Mouse (Mus musculus) kidney, embryonic 15.5 days (tissue): ENCODE results near the gene Sirt2. TPM values are rescaled to one million over a fixed set of nuclear protein-coding genes. Genes with fewer than 3 reads are reported as not detected.

Source experiments
- ATAC-seq: fragments of 200-750 bp; cut with Nextera tagmentation; replicated peaks from 2 replicates; pipeline ENCODE4 v1.8.0; 2017; ENCODE audit warnings: moderate TSS enrichment; ENCODE audit not compliant: low FRiP score
- H3K27ac ChIP-seq: fragments of 300-500 bp; sonication (generic); 2 replicates; pipeline ENCODE4 v1.5.1; 2015; ENCODE audit warnings: mild to moderate bottlenecking, inconsistent platforms
- H3K27me3 ChIP-seq: fragments of 300-500 bp; sonication (generic); 2 replicates; pipeline ENCODE4 v1.6.1; 2015; ENCODE audit warnings: inconsistent platforms
- H3K36me3 ChIP-seq: fragments of 300-500 bp; sonication (generic); 2 replicates; pipeline ENCODE4 v1.6.1; 2015; ENCODE audit warnings: inconsistent platforms
- H3K4me1 ChIP-seq: fragments of 300-500 bp; sonication (generic); 2 replicates; pipeline ENCODE4 v1.6.1; 2015; ENCODE audit warnings: inconsistent platforms
- H3K4me2 ChIP-seq: fragments of 300-500 bp; sonication (generic); 2 replicates; pipeline ENCODE4 v1.6.1; 2015; ENCODE audit warnings: moderate library complexity, mild to moderate bottlenecking, inconsistent platforms
- H3K4me3 ChIP-seq: fragments of 300-500 bp; sonication (generic); replicated peaks from 2 replicates; pipeline ENCODE4 v1.5.1; 2015; ENCODE audit warnings: mild to moderate bottlenecking, inconsistent platforms
- H3K9ac ChIP-seq: fragments of 300-500 bp; sonication (generic); 2 replicates; pipeline ENCODE4 v1.6.1; 2015; ENCODE audit warnings: mild to moderate bottlenecking, inconsistent platforms
- H3K9me3 ChIP-seq: fragments of 300-500 bp; sonication (generic); replicated peaks from 2 replicates; pipeline ENCODE4 v1.6.1; 2016; ENCODE audit warnings: inconsistent platforms
- WGBS: fragments of 180-500 bp; shearing (Covaris S2); methylation state at CpG from one replicate; pipeline ENCODE4 v1.1.7; 2015; ENCODE audit warnings: mixed read lengths; 5-methylcytosine and 5-hydroxymethylcytosine counted together
- polyA plus RNA-seq: library from polyadenylated mRNA; unstranded; fragments of >200 nt; fragmentation: Nextera tagmentation; extraction: Ambion mirVana; gene quantifications from 2 replicates; pipeline ENCODE4 v1.2.1, GENCODE M21; 2015

The Sirt2 gene
- polyA plus RNA-seq, 1 experiment from 2014 or later = 67.6 TPM

GRCm38 (mm10) chr7:28787884-28788283 is 21.3 kb downstream of the Sirt2 start:
- Histone ChIP-seq H3K27me3 (no peaks in the 10 kb centered on the region), H3K9ac (no peak overlapping the region), H3K4me1 (peaks cover 26% of the 10 kb centered on the region), H3K4me3 (no peak overlapping the region), H3K36me3 (peaks cover 40% of the 10 kb centered on the region), H3K27ac (no peak overlapping the region), H3K4me2 (no peak overlapping the region), H3K9me3 (no peaks in the 10 kb centered on the region)
- ATAC-seq = no peak
- WGBS = 96% methylated on average over 9 of the region's 9 CpGs

DNA sequence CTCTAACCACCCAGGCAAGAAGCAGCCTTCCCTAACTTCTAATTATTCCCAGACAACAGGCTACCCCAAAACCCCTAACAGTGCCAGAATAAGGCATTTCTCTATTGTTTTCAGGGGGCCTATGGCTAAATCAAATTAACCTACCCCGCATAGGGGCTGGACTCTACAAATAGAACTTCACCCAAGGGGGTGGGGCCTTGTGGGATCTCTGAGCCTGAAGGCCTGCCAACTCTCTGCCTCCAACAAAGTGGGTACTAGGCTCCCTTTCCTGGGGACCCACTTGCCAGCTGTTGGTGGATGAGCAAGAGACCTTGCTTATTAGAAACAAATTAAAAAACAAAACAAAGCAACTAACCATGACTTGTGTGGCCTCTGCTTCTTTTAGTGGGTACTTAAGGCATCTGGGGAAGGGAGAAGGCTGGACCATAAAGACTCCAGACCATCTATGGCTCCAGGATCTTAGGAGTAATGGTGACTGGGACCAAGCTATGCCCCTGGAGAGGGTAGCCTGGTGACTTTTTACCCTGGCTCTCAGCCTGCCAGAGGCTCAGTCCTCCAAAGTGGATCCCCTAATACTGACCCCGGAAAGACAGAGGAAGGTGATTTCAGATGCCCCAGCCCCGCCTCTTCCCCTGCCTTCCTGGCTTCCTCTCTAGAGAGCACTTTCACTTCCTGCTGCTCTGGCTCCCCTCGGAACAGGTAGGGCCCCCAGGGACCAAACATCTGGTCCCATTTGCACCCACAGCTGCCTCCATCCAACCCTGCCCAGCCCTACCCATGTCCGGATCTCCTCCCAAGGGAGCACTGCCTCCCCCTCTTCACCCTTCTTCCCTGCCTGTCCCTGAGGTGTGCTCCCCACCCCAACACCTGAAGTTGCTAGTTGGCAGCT is 22.0 kb downstream of the Sirt2 start, which contains the start of gene Rinl:
Gene Rinl, plus strand, starts transcription at position 663 of the 889 bp plus-strand sequence.
- Histone ChIP-seq H3K9ac (no peak within 1 kb of the TSS), H3K9me3 (no peaks in the 10 kb centered on the region), H3K4me3 (no peak within 1 kb of the TSS), H3K27me3 (no peaks in the 10 kb centered on the region), H3K4me1 (peaks cover 26% of the 10 kb centered on the region), H3K4me2 (no peak within 1 kb of the TSS), H3K27ac (peak within 1 kb of the TSS; percentile 29; the same call in 1 of the 2 replicates), H3K36me3 (peaks cover 34% of the 10 kb centered on the region)
- no peak for ATAC-seq
- 55% methylated on average over 5 of the region's 5 CpGs for WGBS

- ATAC-seq = no peak
- Histone ChIP-seq H3K9ac (no peak overlapping the region), H3K4me3 (no peak overlapping the region), H3K27me3 (no peaks in the 10 kb centered on the region), H3K36me3 (peaks cover 27% of the 10 kb centered on the region), H3K9me3 (no peaks in the 10 kb centered on the region), H3K4me2 (no peak overlapping the region), H3K4me1 (peaks cover 26% of the 10 kb centered on the region), H3K27ac (peak overlapping the region; percentile 29; the same call in 1 of the 2 replicates)
- WGBS = 52% methylated on average over 3 of the region's 3 CpGs
Measured at GRCm38 (mm10) chr7:28789235-28789634, 22.7 kb downstream of the Sirt2 start.

GRCm38 (mm10) chr7:28790066-28790806 is 23.7 kb downstream of the Sirt2 start:
- H3K9me3 ChIP-seq = no peaks in the 10 kb centered on the region
- 0 out of 2 replicates have a peak overlapping the region, but pooled peaks have one; percentile 29 for H3K27ac ChIP-seq
- H3K4me1 ChIP-seq = peaks cover 26% of the 10 kb centered on the region
- H3K9ac ChIP-seq = no peak overlapping the region
- 53% methylated on average over 8 of the region's 8 CpGs for WGBS
- no peak overlapping the region for H3K4me3 ChIP-seq
- H3K36me3 ChIP-seq = peaks cover 19% of the 10 kb centered on the region
- no peaks in the 10 kb centered on the region for H3K27me3 ChIP-seq
- no peak overlapping the region for H3K4me2 ChIP-seq
- peak; percentile 26; the same call in 1 of the 2 replicates for ATAC-seq

DNA sequence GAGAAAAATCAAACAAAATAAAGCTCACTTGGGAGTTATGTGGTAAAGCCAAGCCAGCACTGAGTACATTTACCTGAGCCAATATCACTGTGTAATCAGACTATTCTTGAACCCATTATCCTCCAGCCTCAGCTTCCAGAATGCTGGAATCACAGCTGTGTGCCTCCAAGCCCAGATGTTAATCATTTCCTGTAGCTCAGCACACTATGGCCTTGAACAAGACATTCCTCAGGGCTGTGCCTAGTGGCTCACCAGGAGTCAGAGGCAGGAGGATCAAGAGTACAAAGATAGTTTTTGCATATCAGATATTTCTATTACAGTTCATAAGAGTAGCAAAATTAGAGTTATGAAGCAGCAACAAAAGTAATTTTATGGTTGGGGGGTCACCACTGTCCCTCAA is 25.2 kb downstream of the Sirt2 start:
- Histone ChIP-seq H3K4me3 (no peak overlapping the region), H3K27me3 (no peaks in the 10 kb centered on the region), H3K9me3 (no peaks in the 10 kb centered on the region), H3K9ac (no peak overlapping the region), H3K36me3 (0 out of 2 replicates have a peak, but pooled peaks cover 6% of the 10 kb centered on the region), H3K27ac (no peak overlapping the region), H3K4me1 (peaks cover 36% of the 10 kb centered on the region), H3K4me2 (no peak overlapping the region)
- ATAC-seq = no peak

GRCm38 (mm10) chr7:28792391-28793185 is 26.1 kb downstream of the Sirt2 start:
- no peak overlapping the region for H3K4me2 ChIP-seq
- 78% methylated on average over 14 of the region's 14 CpGs for WGBS
- H3K9ac ChIP-seq = no peak overlapping the region
- H3K27ac ChIP-seq = no peak overlapping the region
- no peaks in the 10 kb centered on the region for H3K27me3 ChIP-seq
- no peak overlapping the region for H3K4me3 ChIP-seq
- H3K36me3 ChIP-seq = 0 out of 2 replicates have a peak, but pooled peaks cover 4% of the 10 kb centered on the region
- H3K4me1 ChIP-seq = peaks cover 40% of the 10 kb centered on the region
- no peak for ATAC-seq
- no peaks in the 10 kb centered on the region for H3K9me3 ChIP-seq

DNA sequence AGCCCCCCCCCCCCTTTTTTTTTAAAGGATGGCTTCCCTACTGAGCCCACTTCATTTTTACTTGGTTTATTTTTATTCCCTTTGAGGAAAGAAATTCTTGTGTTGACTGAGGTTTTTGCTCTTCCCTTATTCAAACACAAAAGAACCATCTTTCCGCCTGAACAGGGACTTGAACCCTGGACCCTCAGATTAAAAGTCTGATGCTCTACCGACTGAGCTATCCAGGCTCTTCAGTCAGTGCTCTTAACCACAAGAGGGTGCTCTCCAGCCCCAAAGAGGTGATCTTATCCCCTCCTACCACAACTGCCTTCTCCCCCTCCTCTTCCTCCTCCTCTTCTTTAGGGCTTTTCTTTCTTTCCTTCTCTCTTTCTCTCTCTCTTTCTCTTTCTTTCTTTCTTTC is 27.3 kb downstream of the Sirt2 start:
- Histone ChIP-seq H3K36me3 (no peaks in the 10 kb centered on the region), H3K9me3 (no peaks in the 10 kb centered on the region), H3K27ac (no peak overlapping the region), H3K4me2 (no peak overlapping the region), H3K27me3 (no peaks in the 10 kb centered on the region), H3K4me1 (peaks cover 34% of the 10 kb centered on the region), H3K4me3 (no peak overlapping the region), H3K9ac (no peak overlapping the region)
- WGBS = 41% methylated on average over 2 of the region's 2 CpGs
- no peak for ATAC-seq

- Histone ChIP-seq H3K4me1 (peaks cover 27% of the 10 kb centered on the region), H3K4me3 (no peak overlapping the region), H3K9me3 (no peaks in the 10 kb centered on the region), H3K9ac (no peak overlapping the region), H3K27ac (no peak overlapping the region), H3K4me2 (no peak overlapping the region), H3K27me3 (no peaks in the 10 kb centered on the region), H3K36me3 (no peaks in the 10 kb centered on the region)
- 83% methylated on average over 3 of the region's 3 CpGs for WGBS
- ATAC-seq = no peak
Measured at GRCm38 (mm10) chr7:28794496-28794895, 28.0 kb downstream of the Sirt2 start.

- H3K27ac ChIP-seq = peak overlapping the region; percentile 73
- peak overlapping the region; percentile 57 for H3K4me2 ChIP-seq
- H3K9ac ChIP-seq = no peak overlapping the region
- H3K9me3 ChIP-seq = no peaks in the 10 kb centered on the region
- peak overlapping the region; percentile 29; the same call in 1 of the 2 replicates for H3K4me3 ChIP-seq
- no peaks in the 10 kb centered on the region for H3K27me3 ChIP-seq
- no peaks in the 10 kb centered on the region for H3K36me3 ChIP-seq
- 73% methylated on average over 15 of the region's 15 CpGs for WGBS
- peaks cover 17% of the 10 kb centered on the region for H3K4me1 ChIP-seq
- ATAC-seq = no peak
Measured at GRCm38 (mm10) chr7:28795832-28796231, 29.3 kb downstream of the Sirt2 start.

GRCm38 (mm10) chr7:28796562-28796975 is 30.0 kb downstream of the Sirt2 start:
- Histone ChIP-seq H3K36me3 (no peaks in the 10 kb centered on the region), H3K4me1 (peaks cover 24% of the 10 kb centered on the region), H3K4me2 (peak overlapping the region; percentile 57), H3K4me3 (peak overlapping the region; percentile 29), H3K27ac (peak overlapping the region; percentile 73), H3K9me3 (no peaks in the 10 kb centered on the region), H3K9ac (peak overlapping the region; percentile 42), H3K27me3 (no peaks in the 10 kb centered on the region)
- WGBS = 15% methylated on average over 32 of the region's 32 CpGs
- peak; percentile 74 for ATAC-seq

GRCm38 (mm10) chr7:28799994-28800393 is 33.5 kb downstream of the Sirt2 start:
- Histone ChIP-seq H3K27ac (no peak overlapping the region), H3K36me3 (no peaks in the 10 kb centered on the region), H3K27me3 (no peaks in the 10 kb centered on the region), H3K4me3 (no peak overlapping the region), H3K4me2 (no peak overlapping the region), H3K4me1 (peaks cover 55% of the 10 kb centered on the region), H3K9ac (no peak overlapping the region), H3K9me3 (no peaks in the 10 kb centered on the region)
- WGBS = 96% methylated on average over 9 of the region's 9 CpGs
- no peak for ATAC-seq
